Mouse (Mus musculus) kidney, adult 2 months (tissue): ENCODE measurements around the gene Slc19a2.

Experiments
- CTCF ChIP-seq: fragments of 200-500 bp; conservative IDR thresholded peaks from 2 replicates; pipeline ENCODE4 v1.5.1; 2011; ENCODE audit warnings: low read depth, mild to moderate bottlenecking, control low read depth, low read length, moderate library complexity, mixed read lengths; ENCODE audit not compliant: insufficient read depth, insufficient read length
- POLR2A ChIP-seq: fragments of 200-500 bp; IDR thresholded peaks from one replicate; pipeline ENCODE4 v1.6.1; 2011; ENCODE audit warnings: low read depth, low read length, control low read depth

DNA sequence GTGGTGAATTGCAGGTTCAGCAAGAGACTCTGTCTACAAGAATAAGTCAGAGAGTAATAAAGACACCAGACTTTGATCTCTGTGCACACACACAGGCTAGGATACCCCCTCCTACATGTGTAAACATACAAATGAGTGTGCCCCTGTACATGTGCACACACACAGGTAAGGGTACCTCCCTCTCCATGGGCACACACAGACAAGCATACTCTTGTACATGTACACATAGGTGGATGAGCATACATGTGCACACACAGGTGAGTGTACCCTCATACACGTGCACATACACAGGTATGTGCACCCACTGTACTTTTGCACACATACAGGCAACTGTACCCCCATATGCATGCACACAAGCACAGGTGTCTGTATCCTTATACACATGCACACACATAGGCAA, 15.4 kb upstream of the Slc19a2 start:
- no peak for TF ChIP-seq CTCF
- TF ChIP-seq POLR2A: no peak
